Mouse (Mus musculus) frontal cortex, postnatal 36 days (tissue): ENCODE results near the gene Tfpi.
"Not testable (repeated sequence)": the region's sequence is repeated elsewhere in the genome, so short reads cannot be mapped to it uniquely, and the experiment has no call there.

Experiments
- DNase-seq, 2 experiments: peaks; one replicate each; pipeline ENCODE4 v3.0.0; 2022; ENCODE audit warnings: low spot score in 2 of 2

Tfpi gene

DNA sequence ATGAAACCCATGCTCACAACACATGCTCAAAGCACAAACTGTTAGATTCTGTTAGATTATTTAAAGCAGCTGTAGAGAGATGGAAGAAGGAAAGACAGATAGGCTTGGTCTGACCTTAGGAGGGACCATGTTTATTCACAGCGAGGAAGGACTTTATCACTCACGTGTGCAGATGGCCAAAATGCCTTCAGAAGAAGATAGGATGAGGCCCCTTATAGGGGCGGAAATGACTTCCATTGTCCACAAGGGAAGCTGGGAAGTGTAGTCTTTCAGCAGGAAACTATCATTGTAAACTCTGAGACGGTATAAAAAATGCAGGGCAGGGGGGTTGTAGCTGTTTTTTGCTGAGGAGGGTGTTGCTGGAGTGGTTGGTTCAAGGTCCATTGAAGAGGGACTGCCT lies at the start of gene Tfpi:
Gene Tfpi (minus strand): TSS at position 199 of the 400 bp plus-strand sequence.
- DNase-seq = no peak

DNA sequence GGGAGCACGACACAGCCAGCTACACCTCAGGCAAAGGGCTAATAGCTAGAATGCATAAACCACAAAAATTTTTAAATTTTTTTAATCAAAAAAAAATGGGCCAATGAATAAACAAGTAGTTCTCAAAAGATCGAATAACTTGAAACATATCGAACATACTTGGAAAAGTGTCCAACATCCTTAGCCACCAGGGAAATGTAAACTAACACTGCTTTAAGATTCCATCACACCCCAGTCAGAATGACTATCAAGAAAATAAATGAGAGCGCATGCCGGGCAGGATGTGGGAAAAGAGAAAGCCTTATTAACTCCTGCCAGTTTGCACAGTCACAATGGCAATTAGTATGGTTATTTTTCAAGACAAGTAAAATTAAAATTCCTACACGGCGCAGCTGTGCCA lies 49.6 kb upstream of the Tfpi start:
- DNase-seq = no peak

DNA sequence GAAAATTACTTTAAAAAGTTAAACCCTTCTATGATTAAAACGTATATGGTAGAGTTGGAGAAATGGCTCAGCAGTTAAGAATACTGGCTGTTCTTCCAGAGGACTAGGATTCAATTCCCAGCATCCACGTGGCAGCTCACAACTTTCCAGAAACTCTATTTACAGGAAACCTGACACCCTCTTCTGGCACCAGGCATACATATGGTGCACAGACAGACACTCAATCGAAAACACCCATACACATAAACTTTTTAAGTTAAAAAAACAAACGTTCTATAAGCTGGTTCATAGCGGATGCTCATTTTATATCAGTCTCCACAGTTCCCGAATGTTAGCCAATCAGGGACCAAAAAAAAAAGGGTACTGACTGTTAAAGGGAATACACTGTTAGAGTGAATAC lies 49.2 kb upstream of the Tfpi start:
- DNase-seq = no peak

DNA sequence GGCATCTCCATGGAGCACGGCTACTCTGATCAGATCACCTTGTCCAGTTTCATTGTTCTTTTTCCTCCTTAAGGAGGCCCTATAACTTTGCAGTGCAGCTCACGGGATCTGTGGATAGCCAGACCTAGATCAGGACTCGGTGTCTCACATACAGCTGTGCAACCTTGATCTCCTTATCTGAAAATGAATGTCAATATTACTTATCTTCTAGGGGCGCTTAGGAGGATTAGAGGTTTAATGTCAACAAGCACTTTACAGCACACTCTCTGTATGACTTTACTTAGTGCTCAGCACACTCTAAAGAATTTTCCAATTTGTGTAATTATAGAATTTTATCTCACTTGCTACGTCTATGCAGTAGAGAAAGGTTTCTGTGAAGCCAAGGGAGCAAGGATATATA lies 48.5 kb upstream of the Tfpi start:
- DNase-seq = no peak

DNA sequence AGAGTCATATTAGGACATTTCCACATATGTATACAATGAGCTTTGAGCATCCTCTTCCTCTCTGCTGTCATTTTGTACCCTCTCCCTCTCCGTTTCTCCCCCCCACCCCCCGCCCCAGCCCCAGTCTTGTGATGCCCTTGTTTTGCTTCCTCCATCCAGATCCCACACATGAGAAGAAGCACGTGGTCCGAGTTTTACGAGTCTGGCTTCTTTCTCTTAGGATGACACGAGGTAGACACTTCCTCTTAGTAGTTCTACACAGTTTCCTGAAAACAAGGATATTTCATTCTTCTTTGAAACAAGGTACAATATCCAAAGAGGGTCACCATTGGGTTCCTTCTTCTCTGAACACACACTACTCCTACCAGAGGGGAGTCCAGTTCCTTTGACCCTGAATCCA lies 47.4 kb upstream of the Tfpi start:
- no peak for DNase-seq

DNA sequence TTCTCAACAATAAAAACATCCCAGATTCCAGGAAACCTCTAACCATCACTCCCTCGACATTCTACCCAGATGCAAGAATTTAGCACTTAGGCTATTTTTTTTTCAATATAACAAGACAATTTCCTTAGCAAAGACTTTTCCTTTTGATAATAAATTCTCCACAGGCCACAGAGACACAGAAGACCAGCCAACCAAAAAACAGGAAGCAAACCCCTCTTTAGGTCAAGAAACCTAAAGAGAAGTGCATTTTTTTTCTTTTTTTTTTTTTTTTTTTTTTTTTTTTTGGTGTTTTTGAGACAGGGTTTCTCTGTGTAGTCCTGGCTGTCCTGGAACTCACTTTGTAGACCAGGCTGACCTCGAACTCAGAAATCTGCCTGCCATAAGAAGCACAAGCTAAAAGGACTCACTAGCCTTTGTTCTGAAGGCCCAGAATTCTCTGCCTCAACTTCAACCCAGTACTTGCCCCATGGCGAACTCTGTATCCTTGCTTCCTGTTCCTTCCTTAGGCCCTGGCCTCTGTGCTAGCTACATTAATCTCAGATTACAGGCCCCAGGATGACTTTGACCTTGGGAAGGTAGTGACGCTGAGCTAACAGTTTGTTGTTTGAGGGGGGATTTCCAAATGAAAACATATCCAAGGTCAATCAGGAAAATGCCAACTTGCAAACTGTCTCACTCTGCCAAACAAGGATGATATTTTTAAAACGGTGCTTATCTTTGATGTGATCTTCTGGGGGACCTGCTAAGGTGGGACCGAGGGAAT lies 46.7 kb upstream of the Tfpi start:
- no peak for DNase-seq

DNA sequence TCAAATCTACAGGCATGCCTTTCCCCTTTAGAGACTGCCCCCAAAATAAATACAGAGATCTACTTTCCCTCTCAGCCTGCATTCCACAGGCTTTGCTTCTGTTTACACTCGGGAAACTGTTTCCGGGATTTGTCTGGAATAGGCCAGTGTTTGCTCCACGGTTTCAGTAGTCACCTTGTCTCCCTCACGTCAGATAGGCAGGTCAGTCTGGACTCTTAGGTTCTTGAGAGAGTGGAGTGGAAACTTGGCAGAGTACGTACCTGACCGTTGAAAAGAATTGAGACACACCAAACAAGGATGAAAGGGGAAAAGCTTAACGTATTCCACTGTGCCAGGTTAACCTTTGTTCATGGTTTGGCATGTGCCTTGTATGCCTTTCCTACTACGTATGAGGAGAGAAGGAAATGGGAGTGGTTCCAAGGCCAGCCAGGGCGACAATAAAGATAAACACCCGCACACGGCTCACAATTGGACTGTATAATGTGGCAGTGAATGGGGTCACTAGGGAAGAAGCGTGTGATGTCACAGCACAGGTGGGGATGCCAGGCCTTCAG lies 43.0 kb upstream of the Tfpi start:
- no peak for DNase-seq

DNA sequence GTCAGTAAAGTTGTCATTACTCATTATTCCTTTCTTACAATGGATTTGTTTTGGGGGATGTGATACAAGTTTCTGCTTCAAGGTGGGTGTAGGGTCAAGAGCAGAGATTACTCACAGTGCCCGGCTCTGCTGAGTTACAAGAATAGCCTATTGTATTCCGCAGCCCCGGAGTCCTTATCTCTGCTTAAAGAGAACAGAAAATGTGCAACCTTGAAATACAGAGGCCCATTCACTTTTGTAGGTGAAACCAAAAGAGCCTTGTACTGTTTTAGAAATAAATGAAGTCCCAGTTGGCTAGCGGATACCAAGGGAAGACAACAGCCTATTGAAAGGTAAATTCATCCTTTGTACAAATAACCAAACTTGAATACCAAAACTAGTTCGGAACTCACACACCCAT lies 42.2 kb upstream of the Tfpi start:
- DNase-seq = no peak

DNA sequence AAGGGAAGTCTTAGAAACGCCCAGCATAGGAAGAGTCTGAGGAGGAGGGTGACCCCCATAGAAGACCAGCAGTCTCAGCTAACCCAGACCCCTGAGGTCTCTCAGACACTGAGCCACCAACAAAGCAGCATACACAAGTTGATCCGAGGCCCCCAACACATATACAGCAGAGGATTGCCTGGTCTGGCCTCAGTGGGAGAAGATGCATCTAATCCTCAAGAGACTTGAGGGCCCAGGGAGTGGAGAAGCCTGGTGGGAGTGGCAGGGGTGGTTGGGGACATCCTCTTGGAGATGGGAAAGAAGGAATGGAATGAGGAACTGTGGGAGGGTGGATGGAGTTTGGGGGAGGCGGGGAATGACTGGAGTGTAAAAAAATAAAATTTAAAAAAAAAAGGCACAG lies 36.7 kb upstream of the Tfpi start:
- no peak for DNase-seq

DNA sequence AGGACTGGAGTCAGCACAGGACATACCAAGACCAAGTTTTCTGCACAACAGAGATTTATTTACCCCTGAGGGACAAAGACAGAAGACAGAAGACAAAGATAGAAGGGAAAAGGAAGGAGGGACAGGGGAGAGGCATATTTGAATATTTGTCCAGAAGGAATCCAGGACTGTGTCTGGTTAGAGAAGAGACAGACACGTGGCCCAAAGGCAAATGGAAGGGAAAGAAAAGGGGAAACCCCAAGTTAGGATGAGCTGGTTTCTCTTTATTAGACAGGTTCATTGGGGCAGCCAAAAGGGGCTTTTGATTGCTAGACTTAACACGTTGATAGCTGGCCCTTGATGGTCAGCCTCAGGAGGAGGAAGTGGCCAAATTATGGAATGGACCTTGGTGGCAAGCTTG lies 34.9 kb upstream of the Tfpi start:
- DNase-seq = no peak

DNA sequence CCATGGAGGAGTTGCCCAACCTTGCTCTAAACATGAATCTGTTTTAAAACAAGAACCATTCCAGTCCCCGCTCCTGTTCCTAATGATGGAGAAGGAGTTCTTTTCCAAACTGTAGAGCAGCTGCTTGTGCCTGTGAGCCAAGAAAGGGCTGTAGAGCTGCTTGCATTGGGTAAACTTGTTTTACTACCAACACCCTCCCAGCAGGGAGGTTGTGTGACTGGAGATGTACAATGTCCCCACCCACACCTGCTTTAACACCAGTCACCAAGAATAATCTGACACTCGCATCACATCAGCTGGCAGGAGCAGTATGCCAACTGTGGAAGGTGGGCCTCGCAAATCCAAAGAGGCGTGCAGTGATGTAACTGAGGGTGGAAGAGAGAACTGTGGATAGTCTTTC lies 34.5 kb upstream of the Tfpi start:
- DNase-seq = peak; percentile 78 to 88

DNA sequence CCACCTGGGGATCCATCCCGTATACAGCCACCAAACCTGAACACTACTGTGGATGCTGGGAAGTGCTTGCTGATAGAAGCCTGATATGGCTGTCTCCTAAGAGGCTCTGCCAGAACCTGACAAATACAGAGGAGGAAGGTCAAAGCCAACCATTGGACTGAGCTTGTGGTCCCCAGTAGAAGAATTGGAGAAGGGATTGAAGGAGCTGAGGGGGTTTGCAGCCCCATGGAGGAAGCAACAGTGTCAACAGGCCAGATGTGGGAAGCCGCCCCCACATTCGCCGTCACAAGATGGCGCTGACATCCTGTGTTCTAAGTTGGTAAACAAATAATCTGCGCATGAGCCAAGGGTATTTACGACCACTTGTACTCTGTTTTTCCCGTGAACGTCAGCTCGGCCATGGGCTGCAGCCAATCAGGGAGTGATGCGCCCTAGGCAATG lies 28.4 kb upstream of the Tfpi start:
- DNase-seq = not testable (repeated sequence)

DNA sequence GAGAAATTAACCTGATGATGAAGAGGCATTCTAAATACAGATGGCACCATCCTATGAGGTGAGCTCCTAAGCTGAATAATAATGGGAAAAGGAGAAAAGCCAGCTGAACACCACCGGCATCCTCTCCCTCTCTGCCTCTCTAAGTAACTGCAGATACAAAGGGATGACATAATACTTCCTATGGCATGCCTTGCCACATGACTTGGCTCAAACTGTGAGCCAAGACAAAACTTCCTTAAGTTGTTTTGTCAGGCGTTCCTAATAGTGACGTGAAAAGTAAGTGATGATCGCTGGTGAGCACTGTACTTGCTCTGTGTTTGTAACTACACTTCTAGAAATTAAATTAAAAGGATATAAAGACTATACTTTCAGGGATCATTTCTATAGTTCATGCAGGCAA lies 27.7 kb upstream of the Tfpi start:
- DNase-seq = no peak

DNA sequence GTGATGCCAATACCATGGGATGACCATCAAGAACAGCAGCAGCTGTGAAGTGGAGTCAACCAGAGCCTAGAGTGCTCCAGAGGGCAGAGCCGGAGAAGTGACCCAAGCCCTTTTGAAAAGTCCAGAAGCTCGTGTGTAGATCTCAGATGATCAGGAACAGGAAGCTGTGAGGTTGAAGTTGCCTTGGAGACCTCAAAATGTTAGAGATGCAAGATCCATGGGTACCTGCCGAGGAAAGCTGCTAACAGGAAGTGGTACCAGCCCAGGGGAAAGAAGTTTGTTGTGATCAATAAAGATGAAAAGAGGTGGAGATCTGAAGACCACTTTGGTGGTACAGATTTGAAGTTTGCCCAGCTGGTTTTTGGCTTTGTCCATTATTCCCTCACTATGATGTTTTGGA lies 22.3 kb upstream of the Tfpi start:
- no peak for DNase-seq

DNA sequence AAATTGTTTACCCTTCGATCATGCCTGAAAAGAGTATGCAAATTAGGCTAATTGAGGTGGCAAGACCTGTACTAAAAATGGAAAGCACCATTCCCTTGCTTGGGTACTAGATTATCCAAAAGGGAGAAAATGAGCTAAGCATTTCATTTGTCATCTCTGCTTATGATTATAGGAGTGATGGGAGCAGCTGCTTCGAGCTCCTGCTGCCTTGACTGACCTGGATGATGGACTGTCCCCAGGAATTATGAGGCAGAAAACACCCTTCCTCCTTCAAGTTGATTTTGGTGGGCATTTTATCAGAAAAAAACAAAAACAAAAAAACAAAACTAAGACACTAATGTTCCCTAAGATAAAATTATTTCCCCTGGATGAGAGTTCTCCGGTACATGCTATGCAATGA lies 18.5 kb upstream of the Tfpi start:
- DNase-seq = no peak

DNA sequence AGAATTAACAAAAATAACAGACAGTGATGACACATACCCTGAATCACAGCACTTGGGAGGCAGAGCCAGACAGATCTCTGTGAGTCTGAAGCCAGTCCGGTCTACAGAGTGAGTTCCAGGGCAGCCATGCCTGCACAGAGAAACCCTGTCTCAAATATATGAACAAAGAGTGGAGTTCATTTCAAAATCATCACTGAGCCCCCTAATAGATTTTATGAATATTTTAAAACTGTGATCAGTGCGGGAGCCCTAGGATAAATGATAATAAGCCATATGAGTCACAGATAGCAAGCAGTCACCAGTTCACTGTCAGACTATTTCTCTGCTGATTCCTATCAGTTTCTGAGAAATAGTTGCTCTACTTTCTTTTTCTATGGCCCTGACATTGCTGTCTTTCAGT lies 17.1 kb upstream of the Tfpi start:
- DNase-seq = no peak

DNA sequence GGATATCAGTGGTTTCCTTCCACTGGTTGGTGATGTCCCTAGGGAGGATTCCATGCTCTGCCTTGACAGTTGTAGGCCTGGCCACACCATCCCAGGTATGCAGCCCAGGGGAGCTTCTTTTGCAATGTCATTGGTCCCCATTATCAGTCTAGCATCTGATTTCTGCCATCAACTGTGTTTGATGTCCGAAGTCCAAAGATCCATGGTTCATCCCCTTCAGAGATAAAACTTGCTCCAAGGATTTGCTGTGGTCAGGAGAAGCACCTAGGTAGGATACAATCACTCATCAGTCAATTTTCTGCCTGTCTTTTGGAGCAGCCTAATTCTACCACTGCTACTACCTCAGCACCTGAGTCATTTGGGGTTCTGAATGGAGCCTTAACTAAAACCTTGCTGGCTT lies 15.1 kb upstream of the Tfpi start:
- no peak for DNase-seq

DNA sequence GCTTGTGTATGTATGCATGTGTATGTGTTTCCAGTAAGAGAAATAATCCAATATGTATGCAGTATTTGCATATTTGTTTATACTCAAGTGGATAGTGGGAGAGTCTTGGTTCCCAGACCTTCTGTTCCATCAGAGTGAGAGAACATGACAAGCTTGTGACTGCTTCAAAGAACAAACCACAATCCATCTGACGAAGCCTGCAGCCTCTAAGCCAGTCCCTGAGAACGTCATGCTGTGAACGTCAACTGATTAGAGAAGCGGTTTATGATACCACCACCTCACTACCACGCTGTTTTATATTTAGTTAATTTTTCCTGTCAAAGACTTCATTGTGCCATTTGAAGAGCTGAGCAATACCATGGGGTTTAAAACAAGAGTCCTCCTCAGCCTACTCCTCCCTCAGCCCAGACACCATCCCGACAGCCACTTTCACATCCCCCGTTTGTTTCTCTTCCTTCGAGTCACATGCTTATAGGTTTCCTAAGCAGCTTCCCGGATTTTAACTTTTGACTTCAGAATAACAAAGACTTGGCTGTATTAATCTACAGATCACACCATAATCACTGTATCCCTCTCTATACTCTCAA lies 11.2 kb upstream of the Tfpi start:
- DNase-seq = peak; percentile 8 to 16

DNA sequence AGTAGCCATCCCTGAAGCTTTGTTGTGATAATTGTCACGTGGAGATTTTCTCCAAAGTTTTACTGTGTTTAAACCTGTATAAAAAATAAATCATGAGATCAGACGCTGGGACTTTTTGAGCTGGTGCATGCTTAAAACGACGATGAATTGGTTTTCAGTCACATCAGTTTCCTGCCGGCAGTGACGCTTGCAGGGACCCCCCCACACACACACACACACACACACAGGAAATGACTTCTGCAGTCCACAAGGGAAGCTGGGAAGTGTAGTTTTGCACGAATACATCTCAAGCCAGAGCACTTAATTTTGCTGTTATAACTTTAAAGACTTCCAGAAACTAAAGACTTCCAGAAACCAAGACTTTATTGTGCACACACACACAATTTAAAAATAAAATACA lies 5.3 kb upstream of the Tfpi start:
- peak in 1 of 2 experiments; percentile 22 for DNase-seq

DNA sequence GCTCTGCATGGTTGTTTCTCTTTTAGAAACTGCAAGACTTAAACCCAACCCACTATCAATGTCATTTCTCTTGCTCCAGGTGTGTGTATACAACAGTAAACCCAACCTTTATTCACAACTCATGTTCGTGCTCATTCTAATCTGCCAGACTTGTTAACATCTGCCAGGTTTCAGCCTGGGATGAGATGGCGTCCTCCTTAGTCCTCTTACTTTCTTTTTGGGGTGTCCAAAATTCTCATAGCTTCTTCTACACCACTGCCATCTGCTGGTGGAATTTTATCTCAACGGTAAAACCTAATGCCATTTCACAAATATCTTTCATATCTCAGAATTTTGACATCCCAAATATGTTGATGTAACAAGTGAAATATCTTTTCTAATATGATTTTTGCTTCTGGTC lies 2.5 kb upstream of the Tfpi start:
- peak in 1 of 2 experiments; percentile 40 for DNase-seq

DNA sequence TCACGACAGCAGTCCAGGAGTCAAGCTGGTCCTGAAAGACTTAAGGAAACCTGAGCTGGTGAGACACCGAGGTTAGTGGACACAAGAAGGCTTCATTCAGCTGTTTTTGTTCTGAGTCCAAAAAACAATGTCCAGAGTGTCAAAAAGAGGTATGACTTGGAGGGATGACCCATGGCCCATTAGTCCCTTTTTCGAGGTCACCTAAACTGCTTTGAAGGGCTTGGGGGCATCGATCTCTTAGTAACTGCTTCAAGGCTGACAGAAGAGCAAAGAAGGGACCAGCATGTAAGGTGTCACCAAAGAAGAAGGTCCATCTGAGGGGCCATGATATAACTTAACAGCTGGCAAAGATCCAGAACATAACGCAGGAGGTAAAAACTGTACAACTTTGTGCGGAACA lies 1.2 kb upstream of the Tfpi start:
- DNase-seq = no peak

DNA sequence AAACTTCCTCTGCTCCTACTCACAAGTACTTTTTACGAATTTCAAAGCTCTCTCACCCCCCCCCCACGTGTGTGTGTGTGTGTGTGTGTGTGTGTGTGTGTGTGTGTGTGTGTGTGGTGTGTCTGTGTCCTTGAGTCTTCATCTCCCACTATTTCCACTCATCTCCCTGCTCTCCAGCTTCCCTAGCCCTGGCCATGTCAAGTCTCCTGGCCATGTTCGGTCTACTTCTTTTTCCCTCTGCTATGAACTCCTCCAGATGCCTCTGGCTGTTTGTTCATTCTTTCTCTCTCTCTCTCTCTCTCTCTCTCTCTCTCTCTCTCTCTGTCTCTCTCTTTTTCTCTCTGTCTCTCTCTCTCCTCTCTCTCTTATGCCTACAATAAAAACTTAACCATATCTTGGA lies 444 bp downstream of the Tfpi start:
- DNase-seq = no peak

DNA sequence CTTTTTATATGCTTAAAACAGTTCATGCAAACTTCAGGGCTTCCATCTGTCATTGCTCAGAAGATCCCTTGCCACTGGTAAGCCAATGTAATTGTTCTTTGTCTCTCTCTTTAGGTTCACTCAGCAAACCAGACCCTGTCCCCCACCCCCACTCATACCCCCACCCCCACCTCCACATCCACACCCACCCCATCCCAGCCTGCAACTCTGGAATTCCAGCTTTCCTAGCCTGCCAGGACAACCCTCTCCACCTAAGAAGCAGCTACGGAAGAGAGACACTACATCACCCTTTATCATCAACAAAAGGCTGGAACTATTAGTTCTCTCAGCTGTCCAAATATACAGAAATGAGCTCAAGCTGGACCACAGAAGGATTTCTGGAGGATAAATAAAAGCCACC lies 974 bp downstream of the Tfpi start:
- no peak for DNase-seq

DNA sequence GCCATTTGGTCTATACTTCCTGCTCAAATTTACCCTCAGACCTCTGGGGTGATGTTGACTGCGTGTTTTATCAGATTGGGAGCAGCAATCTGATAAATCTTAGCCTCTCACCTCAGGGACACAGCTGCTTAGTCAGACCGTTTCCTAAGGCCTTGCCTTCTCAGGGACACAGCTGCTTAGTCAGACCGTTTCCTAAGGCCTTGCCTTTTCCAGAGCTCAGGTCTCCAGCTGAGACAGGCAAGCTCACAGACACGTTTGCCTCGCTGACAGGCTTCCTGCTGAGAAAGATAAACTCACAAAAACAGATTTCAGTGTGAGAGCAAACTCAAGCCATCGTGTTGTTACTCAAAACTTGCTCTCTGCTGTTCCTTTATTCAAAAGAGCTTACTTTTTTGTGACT lies 1.9 kb downstream of the Tfpi start:
- DNase-seq = no peak
